Comparison of ENCODE assay signal across 8 mouse cellular contexts in the genomic region with DNA sequence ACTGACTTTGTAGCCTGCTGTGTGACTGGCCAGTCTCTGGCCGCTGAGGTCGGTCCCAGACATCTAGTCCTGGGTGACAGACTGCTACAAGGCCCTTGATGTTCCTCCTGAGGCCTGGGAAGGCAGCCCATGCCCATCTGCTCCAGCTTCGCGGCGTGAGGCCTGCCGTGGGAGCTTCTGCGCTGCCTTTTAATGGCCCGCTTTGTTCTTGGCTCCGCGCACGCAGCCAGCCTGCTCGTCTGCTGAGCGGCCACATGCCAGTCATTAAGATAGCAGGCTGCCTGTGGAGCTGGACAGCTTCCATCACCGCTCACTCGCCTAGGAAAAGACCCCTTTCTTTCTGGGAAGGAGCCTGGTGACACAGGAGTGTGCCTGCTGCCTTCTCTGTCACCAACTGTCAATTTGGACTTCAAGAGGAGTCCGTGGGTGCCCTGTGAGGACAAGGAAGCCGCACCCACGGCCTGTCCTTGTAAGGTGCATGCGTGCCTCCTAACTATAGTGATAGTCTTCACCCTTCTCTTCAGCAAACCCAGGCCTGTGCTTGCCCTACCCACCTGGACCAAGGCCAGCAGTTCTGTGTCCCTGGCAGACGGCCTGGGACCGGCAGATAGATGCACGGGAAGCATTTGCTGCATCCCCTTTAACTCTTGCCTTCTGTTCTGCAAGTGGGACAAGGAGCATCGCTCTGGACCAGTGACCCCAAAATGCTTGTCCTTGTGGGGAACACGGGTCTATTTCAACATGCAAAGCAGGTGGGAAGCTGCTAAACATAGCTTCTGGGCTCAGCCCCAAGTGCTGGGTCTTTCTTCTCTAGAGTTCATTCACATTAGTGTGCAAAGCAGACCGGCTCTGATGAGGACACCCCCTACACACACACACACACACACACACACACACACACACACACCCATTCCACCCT.
DNase-seq lines count a peak whose midpoint lies in the region; ATAC-seq and TF ChIP-seq lines count a peak whose summit lies in the region.

No protein-coding gene starts in this region.

- intact Hi-C loops in left cerebral cortex, postnatal 36 days (cut with DNase I): no loop called here

- ATAC-seq in intestine, postnatal 0 days: peak; percentile 45; the same call in 1 of the 2 replicates
- peak; percentile 86 for ATAC-seq in midbrain, embryonic 14.5 days (ENCODE audit: low FRiP score, low TSS enrichment)
- peak; percentile 69 for ATAC-seq in stomach, postnatal 0 days (ENCODE audit: low FRiP score, low TSS enrichment)

- no peaks in the 10 kb centered on the region for H3K4me1 ChIP-seq in intestine, postnatal 0 days (replicated peaks; ENCODE audit: control insufficient read depth, insufficient read depth, low read length)
- peaks cover 16% of the 10 kb centered on the region; the same call in 1 of the 2 replicates for H3K4me1 ChIP-seq in midbrain, embryonic 14.5 days (ENCODE audit: control insufficient read depth, insufficient read depth, low read length)
- peaks cover 6% of the 10 kb centered on the region; the same call in 1 of the 2 replicates for H3K4me1 ChIP-seq in stomach, postnatal 0 days (replicated peaks; ENCODE audit: control insufficient read depth, insufficient read depth)

- no peak overlapping the region for H3K4me2 ChIP-seq in intestine, postnatal 0 days (replicated peaks; ENCODE audit: low read depth)
- H3K4me2 ChIP-seq in midbrain, embryonic 14.5 days (ENCODE audit: low read length): 0 out of 2 replicates have a peak overlapping the region, but pooled peaks have one; percentile 22
- H3K4me2 ChIP-seq in stomach, postnatal 0 days (replicated peaks; ENCODE audit: low read depth): 0 out of 2 replicates have a peak overlapping the region, but pooled peaks have one; percentile 3

- H3K9ac ChIP-seq in intestine, postnatal 0 days (ENCODE audit: low read depth, low read length): no peak overlapping the region
- peak overlapping the region; percentile 27; the same call in 1 of the 2 replicates for H3K9ac ChIP-seq in midbrain, embryonic 14.5 days (replicated peaks; ENCODE audit: low read length)
- H3K9ac ChIP-seq in stomach, postnatal 0 days (ENCODE audit: low read length): peak overlapping the region; percentile 1; the same call in 1 of the 2 replicates

- H3K27me3 ChIP-seq in intestine, postnatal 0 days (replicated peaks; ENCODE audit: control insufficient read depth, insufficient read depth, low read length): no peaks in the 10 kb centered on the region
- no peaks in the 10 kb centered on the region for H3K27me3 ChIP-seq in midbrain, embryonic 14.5 days (ENCODE audit: control insufficient read depth, insufficient read depth, low read length)
- no peaks in the 10 kb centered on the region for H3K27me3 ChIP-seq in stomach, postnatal 0 days (ENCODE audit: control insufficient read depth, insufficient read depth, low read length)

- H3K4me3 ChIP-seq in intestine, postnatal 0 days (ENCODE audit: low read depth, low read length): no peak overlapping the region
- H3K4me3 ChIP-seq in midbrain, embryonic 14.5 days (replicated peaks; ENCODE audit: low read depth, low read length): no peak overlapping the region
- no peak overlapping the region for H3K4me3 ChIP-seq in stomach, postnatal 0 days (ENCODE audit: low read depth, low read length)

- H3K27ac ChIP-seq in intestine, postnatal 0 days (ENCODE audit: low read depth, low read length): no peak overlapping the region; the same call in 1 of the 2 replicates
- H3K27ac ChIP-seq in midbrain, embryonic 14.5 days (replicated peaks; ENCODE audit: low read depth, low read length): peak overlapping the region; percentile 91
- peak overlapping the region; percentile 75 for H3K27ac ChIP-seq in stomach, postnatal 0 days (replicated peaks)

- no peaks in the 10 kb centered on the region for H3K9me3 ChIP-seq in intestine, postnatal 0 days (ENCODE audit: control insufficient read depth)
- peaks cover 8% of the 10 kb centered on the region for H3K9me3 ChIP-seq in midbrain, embryonic 14.5 days (ENCODE audit: control insufficient read depth, low read length)
- H3K9me3 ChIP-seq in stomach, postnatal 0 days (ENCODE audit: control insufficient read depth, low read length): 0 out of 2 replicates have a peak, but pooled peaks cover 2% of the 10 kb centered on the region

- 35% methylated on average over 25 of the region's 25 CpGs for WGBS in intestine, postnatal 0 days
- WGBS in midbrain, embryonic 14.5 days: 22% methylated on average over 25 of the region's 25 CpGs
- WGBS in stomach, postnatal 0 days: 22% methylated on average over 25 of the region's 25 CpGs

- H3K36me3 ChIP-seq in intestine, postnatal 0 days (ENCODE audit: control insufficient read depth, insufficient read depth): no peaks in the 10 kb centered on the region
- H3K36me3 ChIP-seq in midbrain, embryonic 14.5 days (ENCODE audit: control insufficient read depth, insufficient read depth, low read length): no peaks in the 10 kb centered on the region
- no peaks in the 10 kb centered on the region for H3K36me3 ChIP-seq in stomach, postnatal 0 days (ENCODE audit: control insufficient read depth, insufficient read depth, low read length)

- TF ChIP-seq EP300 in stomach, postnatal 0 days (optimal IDR thresholded peaks at IDR 0.05): no peak

- TF ChIP-seq CTCF in intestine, postnatal 0 days (IDR thresholded peaks at IDR 0.05; ENCODE audit: low read depth): no peak
- TF ChIP-seq CTCF in stomach, postnatal 0 days (IDR thresholded peaks at IDR 0.05; ENCODE audit: low read depth): no peak

- DNase-seq in adrenal gland, postnatal 25 days: peak; percentile 75
- DNase-seq in embryo, embryonic 9.5 days (ENCODE audit: extremely low spot score): peak; percentile 70
- DNase-seq in heart, adult 18-20 months: peak; percentile 76 to 83
- DNase-seq in left cerebral cortex, postnatal 36 days (ENCODE audit: low spot score in 2 of 2): peak; percentile 50 to 54
- peak; percentile 88 for DNase-seq in midbrain, embryonic 14.5 days
- DNase-seq in stomach, postnatal 0 days (ENCODE audit: low spot score): peak; percentile 58
- no peak for DNase-seq in thymus, postnatal 36 days

Comparison
In these comparisons a context has a peak if more than half of its experiments do, and no peak if none do; other contexts are left out.
1. DNase-seq: peak in adrenal gland, postnatal 25 days (single experiment), embryo, embryonic 9.5 days (single experiment), heart, adult 18-20 months (2 of 2), left cerebral cortex, postnatal 36 days (2 of 2), midbrain, embryonic 14.5 days (single experiment) and stomach, postnatal 0 days (single experiment); none in thymus, postnatal 36 days (0 of 2).
2. Peak in every context shown above with its lines, with median percentiles within 50 percentile points of each other: ATAC-seq.